In genomic region chr8:85014431-85014830, GRCm38 (mm10) we compare ENCODE assay signal across 9 mouse cellular contexts. TPM values are rescaled to one million over a fixed set of nuclear protein-coding genes. Genes with fewer than 3 reads are reported as not detected.
DNase-seq lines count a peak whose midpoint lies in the region; ATAC-seq and TF ChIP-seq lines count a peak whose summit lies in the region.
"Had no signal": no experiment of that assay in that cellular context is flagged by ENCODE, and none has a peak within 500 bp of the region (broad histone marks: within the 10 kb centered on the region; RNA-seq: fewer than 3 reads in every experiment).

Gene Best2, minus strand, starts transcription at chr8:85014531.

- no peak within 1 kb of the TSS for H3K27ac ChIP-seq in cerebellum, adult 2 months (ENCODE audit: insufficient read depth, low read length)
- H3K27ac ChIP-seq in neural tube, embryonic 11.5 days (ENCODE audit: low read depth, low read length): no peak within 1 kb of the TSS
- no peak within 1 kb of the TSS for H3K27ac ChIP-seq in liver, embryonic 12.5 days
- no peak within 1 kb of the TSS for H3K27ac ChIP-seq in stomach, postnatal 0 days (replicated peaks)

- peak within 1 kb of the TSS; percentile 55 for H3K4me2 ChIP-seq in neural tube, embryonic 11.5 days (ENCODE audit: low read depth)
- H3K4me2 ChIP-seq in liver, embryonic 12.5 days: peak within 1 kb of the TSS; percentile 70
- peak within 1 kb of the TSS; percentile 62 for H3K4me2 ChIP-seq in stomach, postnatal 0 days (replicated peaks; ENCODE audit: low read depth)

- no peaks in the 10 kb centered on the region for H3K9me3 ChIP-seq in neural tube, embryonic 11.5 days (ENCODE audit: control insufficient read depth, low read length)
- H3K9me3 ChIP-seq in liver, embryonic 12.5 days (replicated peaks): no peaks in the 10 kb centered on the region
- no peaks in the 10 kb centered on the region for H3K9me3 ChIP-seq in stomach, postnatal 0 days (ENCODE audit: control insufficient read depth, low read length)

- H3K4me1 ChIP-seq in cerebellum, adult 2 months (ENCODE audit: control insufficient read depth, insufficient read depth, low read length): no peaks in the 10 kb centered on the region
- H3K4me1 ChIP-seq in neural tube, embryonic 11.5 days (ENCODE audit: control insufficient read depth, insufficient read depth, low read length): no peaks in the 10 kb centered on the region
- peaks cover 13% of the 10 kb centered on the region for H3K4me1 ChIP-seq in liver, embryonic 12.5 days
- no peaks in the 10 kb centered on the region for H3K4me1 ChIP-seq in stomach, postnatal 0 days (replicated peaks; ENCODE audit: control insufficient read depth, insufficient read depth)

- TF ChIP-seq EP300 in stomach, postnatal 0 days (optimal IDR thresholded peaks at IDR 0.05): no peak

- no peak for ATAC-seq in neural tube, embryonic 11.5 days (ENCODE audit: insufficient read depth, low FRiP score, low TSS enrichment)
- ATAC-seq in liver, embryonic 12.5 days: no peak
- no peak for ATAC-seq in stomach, postnatal 0 days (ENCODE audit: low FRiP score, low TSS enrichment)
- ATAC-seq in megakaryocyte-erythroid progenitor cell, adult 5-6 weeks (replicated peaks; ENCODE audit: low FRiP score, low TSS enrichment, poor library complexity, severe bottlenecking): no peak

- peak within 1 kb of the TSS; percentile 63 for H3K4me3 ChIP-seq in cerebellum, adult 2 months (replicated peaks; ENCODE audit: insufficient read depth, low read depth, low read length)
- peak within 1 kb of the TSS; percentile 21 for H3K4me3 ChIP-seq in neural tube, embryonic 11.5 days (ENCODE audit: low read depth, low read length)
- H3K4me3 ChIP-seq in liver, embryonic 12.5 days: peak within 1 kb of the TSS; percentile 38
- H3K4me3 ChIP-seq in stomach, postnatal 0 days (ENCODE audit: low read depth, low read length): peak within 1 kb of the TSS; percentile 31

- peaks cover 3% of the 10 kb centered on the region; the same call in 1 of the 2 replicates for H3K27me3 ChIP-seq in cerebellum, adult 2 months (ENCODE audit: control insufficient read depth, insufficient read depth, low read length)
- peaks cover 23% of the 10 kb centered on the region for H3K27me3 ChIP-seq in neural tube, embryonic 11.5 days (ENCODE audit: control insufficient read depth, insufficient read depth, low read length)
- peaks cover 55% of the 10 kb centered on the region for H3K27me3 ChIP-seq in liver, embryonic 12.5 days (replicated peaks)
- H3K27me3 ChIP-seq in stomach, postnatal 0 days (ENCODE audit: control insufficient read depth, insufficient read depth, low read length): 0 out of 2 replicates have a peak, but pooled peaks cover 4% of the 10 kb centered on the region

- DNase-seq in cerebellum, adult 2 months: no peak
- no peak for DNase-seq in cerebellum, postnatal 4 days (ENCODE audit: low spot score in 2 of 2)
- no peak for DNase-seq in neural tube, embryonic 11.5 days (ENCODE audit: low spot score)
- no peak for DNase-seq in neural tube, embryonic 10.5 days (ENCODE audit: extremely low spot score, low spot score)
- DNase-seq in stomach, postnatal 0 days (ENCODE audit: low spot score): no peak
- no peak for DNase-seq in gastrocnemius, postnatal 4 days (ENCODE audit: low spot score in 2 of 2)
- DNase-seq: thymus, postnatal 25 days had no signal

- no peak for TF ChIP-seq CTCF in cerebellum, adult 2 months (IDR thresholded peaks at IDR 0.05; ENCODE audit: borderline replicate concordance, insufficient read depth, low read depth, low read length)
- TF ChIP-seq CTCF in stomach, postnatal 0 days (IDR thresholded peaks at IDR 0.05; ENCODE audit: low read depth): no peak

- TF ChIP-seq POLR2A in cerebellum, adult 2 months (IDR thresholded peaks at IDR 0.05; ENCODE audit: borderline replicate concordance, insufficient read depth, low read length): no peak

- WGBS in cerebellum, adult 2 months: 60% methylated on average over 2 of the region's 2 CpGs
- 56% methylated on average over 2 of the region's 2 CpGs for WGBS in neural tube, embryonic 11.5 days
- WGBS in liver, embryonic 12.5 days (ENCODE audit: insufficient replicate concordance): 53% methylated on average over 1 of the region's 2 CpGs
- 40% methylated on average over 2 of the region's 2 CpGs for WGBS in stomach, postnatal 0 days

- peak within 1 kb of the TSS; percentile 44 for H3K9ac ChIP-seq in neural tube, embryonic 11.5 days (ENCODE audit: low read length)
- peak within 1 kb of the TSS; percentile 56 for H3K9ac ChIP-seq in liver, embryonic 12.5 days
- peak within 1 kb of the TSS; percentile 47; the same call in 1 of the 2 replicates for H3K9ac ChIP-seq in stomach, postnatal 0 days (ENCODE audit: low read length)

- peaks cover 10% of the 10 kb centered on the region for H3K36me3 ChIP-seq in neural tube, embryonic 11.5 days (ENCODE audit: control insufficient read depth, insufficient read depth, low read length)
- peaks cover 24% of the 10 kb centered on the region for H3K36me3 ChIP-seq in liver, embryonic 12.5 days
- H3K36me3 ChIP-seq in stomach, postnatal 0 days (ENCODE audit: control insufficient read depth, insufficient read depth, low read length): peaks cover 15% of the 10 kb centered on the region

RNA-seq across cellular contexts. Expression of gene Best2, which starts in this region (rescaled TPM):
- 0.06 and 0.07 TPM in 2 replicates for polyA plus RNA-seq in cerebellum, adult 2 months (2012; rRNA removed)
- polyA plus RNA-seq in neural tube, embryonic 11.5 days (2014; fragmentation: Nextera tagmentation; extraction: Ambion mirVana): not detected in 2 replicates
- polyA plus RNA-seq in liver, embryonic 12.5 days (2016; fragmentation: Nextera tagmentation; extraction: Ambion mirVana): not detected in 2 replicates
- 0.06 and 0.16 TPM in 2 replicates for polyA plus RNA-seq in stomach, postnatal 0 days (2015; fragmentation: Nextera tagmentation; extraction: Ambion mirVana)
- not detected in 2 replicates for total RNA-seq in megakaryocyte-erythroid progenitor cell, adult 5-6 weeks (2014; fragmentation: Nextera tagmentation)
- not detected in 2 replicates for total RNA-seq in megakaryocyte-erythroid progenitor cell, adult 5-6 weeks (2017)
- not detected for total RNA-seq in gastrocnemius, postnatal 4 days (2021)
